Mouse (Mus musculus) retina, postnatal 7 days (tissue): ENCODE measurements around the gene Pold1.

Source experiments
- DNase-seq: peaks from one replicate; pipeline ENCODE4 v3.0.0-alpha.2; 2012; ENCODE audit warnings: low read depth, low spot score

Gene Pold1

DNA sequence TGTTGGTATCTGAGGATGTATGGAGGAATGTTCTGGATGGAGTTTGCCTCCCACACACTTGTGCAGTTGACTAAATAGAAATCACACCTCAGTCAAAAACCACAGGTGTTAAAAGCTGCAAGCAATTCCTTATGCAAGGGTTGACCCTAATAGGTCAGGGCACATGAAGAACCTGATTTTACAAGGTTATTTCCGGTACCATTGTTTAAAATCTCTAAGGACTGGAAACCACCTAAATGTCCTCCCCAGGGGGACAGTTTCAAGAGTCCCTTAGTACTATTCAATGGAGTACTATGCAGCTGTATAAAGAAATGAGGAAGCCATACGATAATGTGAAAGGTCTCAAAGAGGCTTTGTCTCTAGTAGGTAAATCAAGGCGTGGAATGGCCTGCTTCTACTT, 2.4 kb downstream of the Pold1 start:
- no peak for DNase-seq

DNA sequence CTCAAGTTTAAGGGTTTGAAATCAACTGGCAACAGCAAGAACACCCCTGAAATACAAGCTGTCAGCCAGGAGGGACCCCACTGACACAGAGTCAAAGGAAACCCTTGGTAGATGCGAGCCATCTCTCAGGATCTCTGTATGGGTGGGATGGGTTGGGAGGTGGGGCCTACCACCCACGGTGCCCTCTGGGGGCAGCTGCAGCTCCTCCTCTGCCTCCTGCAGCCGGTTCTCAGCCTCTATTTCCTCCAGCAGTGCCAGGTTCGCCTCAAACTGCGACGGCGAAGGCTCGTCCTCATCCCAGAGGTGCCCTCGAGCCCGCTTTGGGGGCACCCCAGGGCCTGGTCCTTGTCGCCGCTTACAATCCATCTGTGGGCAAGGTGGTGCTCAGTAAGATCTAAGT, 5.6 kb downstream of the Pold1 start:
- DNase-seq = no peak

DNA sequence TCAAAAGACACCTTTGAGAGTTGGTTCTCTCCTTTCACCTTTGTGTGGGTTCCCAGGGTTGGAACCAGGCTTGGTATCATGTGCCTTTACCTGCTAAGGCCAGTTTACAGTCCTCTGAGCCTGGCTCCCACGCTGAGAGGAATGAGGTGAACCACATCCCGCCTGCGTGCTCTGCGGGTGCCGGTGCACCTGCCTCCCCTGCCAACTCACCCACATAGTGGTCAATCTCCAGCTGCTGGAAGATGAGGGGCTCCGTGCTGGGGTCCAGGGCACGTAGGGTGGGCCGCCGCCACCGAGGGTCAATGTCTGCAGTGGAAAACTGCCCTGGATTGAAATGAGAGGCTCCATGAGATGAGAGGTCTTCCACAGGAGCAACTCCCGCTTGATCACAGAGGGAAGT, 6.1 kb downstream of the Pold1 start:
- DNase-seq = no peak

DNA sequence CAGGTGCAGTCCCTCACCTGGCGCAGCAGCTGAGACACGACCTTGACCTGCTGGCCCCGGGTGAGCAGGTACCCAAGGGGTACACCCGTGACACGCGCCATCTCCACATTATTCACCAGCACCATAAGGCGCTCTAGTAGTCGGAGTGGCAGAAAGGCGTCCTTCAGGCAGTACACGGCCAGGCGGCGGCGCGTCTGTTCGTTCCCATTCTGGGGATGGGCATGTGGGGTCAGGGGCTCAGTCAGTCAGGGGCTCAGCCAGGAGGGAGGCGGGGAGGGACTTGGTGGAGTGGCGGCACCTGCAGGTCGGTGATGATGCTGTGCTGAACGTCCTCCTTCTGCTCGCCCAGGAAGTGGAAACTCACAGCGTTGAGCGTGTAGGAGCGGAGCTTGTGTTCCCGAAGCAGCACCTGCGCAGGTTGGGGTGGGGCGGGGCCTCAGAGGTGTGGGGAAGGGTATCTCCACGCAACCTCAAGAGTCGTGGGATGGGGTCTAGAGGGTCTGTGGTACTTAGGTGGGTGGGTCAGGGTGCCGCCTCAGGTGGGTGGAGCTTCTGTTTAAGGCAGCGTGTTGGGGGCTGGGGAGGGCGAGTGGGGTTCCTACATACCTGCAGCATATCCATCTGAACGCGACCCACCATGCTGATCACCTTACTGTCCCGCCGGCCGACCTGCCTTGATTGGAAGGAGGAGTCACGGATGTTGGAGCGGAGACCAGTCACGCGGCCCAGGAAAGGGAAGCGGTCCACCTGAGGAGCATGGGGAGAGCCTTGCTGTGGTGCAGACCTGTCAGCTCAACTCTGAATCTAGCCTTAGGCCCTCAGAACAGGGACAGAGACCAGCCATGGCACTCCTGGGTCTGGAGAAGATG, 9.7 kb downstream of the Pold1 start:
- no peak for DNase-seq

DNA sequence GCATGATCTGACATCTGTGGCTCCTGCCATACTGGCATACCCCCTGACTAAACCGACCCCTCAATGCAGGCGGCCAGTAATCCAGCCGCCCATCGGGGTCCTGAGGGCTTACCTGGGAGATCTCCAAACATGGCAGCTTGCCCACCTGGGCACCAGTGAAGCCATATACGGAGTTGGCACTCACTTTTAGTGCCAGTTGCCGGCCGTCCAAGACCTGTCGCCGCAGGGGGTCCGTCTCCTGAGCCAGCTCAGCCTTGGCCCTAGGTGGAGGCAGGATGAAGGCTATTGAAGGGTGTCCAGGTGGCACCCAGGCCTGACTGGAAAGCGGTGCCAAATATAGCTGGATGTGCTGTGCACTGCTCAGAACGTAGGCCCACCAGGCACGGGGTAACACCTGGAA, 11.2 kb downstream of the Pold1 start:
- DNase-seq = no peak

DNA sequence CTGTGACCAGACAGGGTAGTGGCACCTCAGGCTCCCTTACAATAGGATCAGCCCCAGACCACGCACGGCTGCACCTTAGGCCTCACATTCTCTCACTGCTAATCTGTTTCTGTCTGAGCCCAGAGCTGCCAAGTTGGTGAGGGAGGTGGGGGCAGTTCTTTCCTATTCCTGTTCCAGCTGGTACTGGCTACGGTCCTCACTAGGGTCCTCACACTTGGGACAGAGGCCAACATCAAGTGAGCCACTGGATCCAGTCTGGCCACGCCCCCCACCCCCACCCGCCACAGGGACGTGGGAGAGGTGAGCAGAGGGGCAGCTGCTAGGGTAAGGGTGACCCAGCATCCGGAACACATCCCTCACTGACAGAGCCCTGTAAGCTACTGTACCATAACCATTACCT, 11.6 kb downstream of the Pold1 start:
- DNase-seq = no peak

DNA sequence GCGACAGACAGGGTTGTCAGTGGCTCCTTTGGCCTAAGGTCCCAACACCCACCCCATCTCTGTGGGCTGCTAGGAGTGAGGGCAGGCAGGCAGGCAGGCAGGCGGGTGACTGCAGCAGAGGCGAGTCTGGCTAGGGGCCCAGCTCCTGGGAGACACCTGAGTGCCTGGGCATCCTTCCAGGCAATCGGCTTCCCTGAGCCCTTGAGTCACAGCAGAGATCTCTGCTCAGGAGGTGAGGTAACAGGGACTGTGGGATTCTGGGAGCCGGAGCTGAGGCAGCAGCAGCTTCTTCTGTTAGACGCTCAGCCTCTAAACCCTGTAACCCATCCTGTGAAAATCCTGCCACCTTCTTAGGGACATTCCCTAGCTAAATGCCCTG, 12.1 kb downstream of the Pold1 start:
- no peak for DNase-seq

DNA sequence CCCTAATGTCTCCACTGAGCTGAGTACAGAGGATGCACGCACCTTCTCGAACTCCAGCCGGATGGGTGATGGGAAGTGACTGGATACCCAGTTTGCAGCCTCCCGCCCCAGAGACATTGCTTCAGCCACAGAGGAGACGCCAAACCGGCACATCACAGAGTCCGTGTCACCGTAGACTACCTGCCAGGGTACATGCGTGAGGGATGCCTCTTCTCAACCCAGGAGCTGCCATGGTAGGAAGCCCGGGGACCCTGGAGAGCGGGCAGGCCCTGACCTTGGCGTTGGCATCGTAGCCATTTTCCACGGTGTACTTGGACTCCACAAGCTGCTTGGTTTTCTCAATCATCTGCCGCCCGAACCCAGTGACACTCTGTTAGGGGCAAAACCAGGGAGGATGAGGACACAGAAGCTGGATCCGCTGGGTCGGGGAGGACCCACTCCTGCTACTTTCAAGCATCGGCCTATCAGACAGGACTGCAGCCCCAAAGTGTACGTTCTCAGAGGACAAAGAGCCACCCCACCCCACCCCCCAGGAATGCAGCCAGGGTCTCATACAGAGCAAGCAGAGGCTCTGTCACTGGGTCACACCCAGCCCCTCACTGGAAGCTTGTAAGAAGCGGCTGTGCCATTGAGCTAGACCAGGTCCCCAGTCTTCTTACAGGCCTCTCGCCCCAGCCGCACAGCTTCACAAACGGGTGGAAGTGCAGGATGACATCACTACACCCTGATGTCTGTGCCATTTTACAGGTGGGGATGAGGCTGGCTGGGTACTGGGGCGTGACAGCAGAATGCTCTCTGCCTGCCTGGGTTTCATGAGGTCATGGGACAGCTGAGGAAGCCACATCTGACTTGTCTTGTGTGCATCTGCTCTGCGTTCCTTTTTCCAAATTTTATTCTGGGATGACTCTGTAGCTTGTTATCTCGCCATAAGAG, 12.7 kb downstream of the Pold1 start:
- no peak for DNase-seq

DNA sequence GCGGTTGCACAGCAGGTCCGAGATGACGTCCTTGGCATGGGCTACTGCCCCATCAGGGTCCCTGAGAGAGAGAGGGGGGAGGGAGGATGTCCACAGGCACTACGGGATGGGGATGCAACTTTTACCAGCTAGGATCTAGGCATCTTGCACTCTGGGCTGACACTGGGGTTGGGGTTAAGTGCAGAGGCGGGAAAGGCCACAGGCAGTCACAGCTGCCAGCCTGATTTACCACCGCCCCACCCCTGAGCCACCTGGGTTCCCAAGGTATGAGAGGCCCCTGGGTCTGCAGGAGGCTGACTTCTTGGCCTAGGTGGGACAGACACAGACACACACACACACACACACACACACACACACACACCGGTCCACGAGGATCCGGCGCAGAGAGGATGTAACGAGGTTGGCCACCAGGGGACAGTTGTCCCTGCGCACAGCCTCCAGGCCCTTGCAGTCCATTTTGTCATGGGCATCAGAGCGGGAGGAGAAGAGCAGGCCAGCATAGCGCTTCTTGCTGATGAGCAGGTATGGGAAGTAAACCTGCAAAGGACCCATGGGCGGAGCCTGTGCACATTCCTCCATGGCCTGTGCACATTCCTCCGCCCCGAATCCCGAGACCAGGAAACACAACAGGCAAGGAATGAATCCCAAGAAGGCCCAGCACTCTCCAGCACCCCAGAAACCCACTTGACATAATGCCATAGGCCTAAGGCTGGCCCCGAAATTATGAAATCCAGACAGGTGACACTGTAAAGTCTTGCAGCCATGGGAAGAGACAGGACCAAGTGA, 13.8 kb downstream of the Pold1 start:
- no peak for DNase-seq

DNA sequence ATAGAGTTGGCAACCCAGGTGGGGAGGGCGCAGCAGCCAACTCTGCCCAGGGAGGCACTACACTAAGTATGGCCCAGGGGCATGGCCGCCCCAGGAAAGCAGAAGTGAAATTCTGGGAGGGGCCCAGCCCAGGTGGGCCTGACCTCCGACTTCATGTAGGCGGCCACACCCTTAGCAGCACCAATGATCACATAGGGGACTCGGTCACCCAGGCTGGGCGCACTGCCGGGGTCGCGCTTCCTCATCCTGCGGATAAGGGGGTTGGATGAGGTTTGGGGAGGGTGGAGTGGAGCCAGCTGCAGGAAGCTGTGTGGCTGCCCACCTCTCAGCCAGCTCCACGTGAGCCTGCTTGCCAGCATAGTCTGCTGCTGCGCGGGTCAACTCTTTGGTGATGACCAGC, 14.4 kb downstream of the Pold1 start:
- no peak for DNase-seq

DNA sequence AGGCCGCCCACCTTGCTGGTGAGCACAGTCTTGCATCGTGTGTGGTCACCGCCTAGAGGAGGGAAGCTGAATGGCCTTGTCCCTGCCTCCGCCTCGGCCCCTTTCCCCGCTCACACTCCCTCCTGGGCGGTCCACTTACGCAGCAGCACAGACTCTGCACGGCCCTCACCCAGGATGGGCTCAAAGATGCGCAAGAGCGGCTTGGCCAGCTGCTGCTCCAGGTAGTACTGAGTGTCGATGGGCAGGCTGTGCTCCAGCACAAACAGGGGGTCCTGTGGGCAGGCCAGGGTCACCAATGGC, 15.0 kb downstream of the Pold1 start:
- no peak for DNase-seq

DNA sequence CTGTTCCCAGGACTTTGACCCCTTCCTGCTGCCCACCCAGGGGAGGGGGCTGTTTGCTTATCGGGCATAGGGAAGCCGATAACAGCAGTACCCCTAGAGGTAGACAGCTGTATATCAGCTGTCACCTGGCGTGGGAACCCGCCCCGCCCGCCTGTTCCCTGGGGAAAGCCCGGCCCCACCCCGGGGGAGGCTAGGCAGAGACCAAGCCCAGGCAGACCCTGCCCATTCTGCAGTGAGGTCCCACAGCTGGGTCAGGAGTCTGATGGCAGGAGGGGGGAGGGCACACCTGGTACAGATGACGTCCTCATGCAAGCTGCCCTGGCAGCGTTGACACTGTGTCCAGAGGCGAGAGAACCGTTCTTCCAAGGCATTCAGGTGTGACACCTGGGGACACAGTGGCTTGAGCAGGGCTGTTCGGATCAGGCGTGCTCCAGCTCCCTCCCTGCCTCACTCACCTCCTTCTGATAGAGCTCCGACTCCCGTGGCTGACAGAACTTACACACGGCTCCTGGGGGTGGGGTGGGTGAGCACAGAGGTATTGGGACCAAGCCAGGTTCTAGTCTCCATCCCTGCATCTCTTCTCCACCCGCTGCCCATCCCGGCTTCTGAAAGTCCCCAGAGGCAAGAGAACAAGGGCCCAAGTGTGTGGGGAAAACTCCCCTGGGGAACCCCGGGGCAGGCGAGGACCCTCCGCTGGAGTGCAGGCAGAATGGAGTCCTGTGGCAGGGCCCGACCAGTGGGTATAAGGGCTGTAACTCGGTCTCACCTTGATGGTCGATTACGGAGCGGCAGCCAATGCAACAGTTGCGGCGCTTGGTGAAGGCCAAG, 15.5 kb downstream of the Pold1 start:
- no peak for DNase-seq

DNA sequence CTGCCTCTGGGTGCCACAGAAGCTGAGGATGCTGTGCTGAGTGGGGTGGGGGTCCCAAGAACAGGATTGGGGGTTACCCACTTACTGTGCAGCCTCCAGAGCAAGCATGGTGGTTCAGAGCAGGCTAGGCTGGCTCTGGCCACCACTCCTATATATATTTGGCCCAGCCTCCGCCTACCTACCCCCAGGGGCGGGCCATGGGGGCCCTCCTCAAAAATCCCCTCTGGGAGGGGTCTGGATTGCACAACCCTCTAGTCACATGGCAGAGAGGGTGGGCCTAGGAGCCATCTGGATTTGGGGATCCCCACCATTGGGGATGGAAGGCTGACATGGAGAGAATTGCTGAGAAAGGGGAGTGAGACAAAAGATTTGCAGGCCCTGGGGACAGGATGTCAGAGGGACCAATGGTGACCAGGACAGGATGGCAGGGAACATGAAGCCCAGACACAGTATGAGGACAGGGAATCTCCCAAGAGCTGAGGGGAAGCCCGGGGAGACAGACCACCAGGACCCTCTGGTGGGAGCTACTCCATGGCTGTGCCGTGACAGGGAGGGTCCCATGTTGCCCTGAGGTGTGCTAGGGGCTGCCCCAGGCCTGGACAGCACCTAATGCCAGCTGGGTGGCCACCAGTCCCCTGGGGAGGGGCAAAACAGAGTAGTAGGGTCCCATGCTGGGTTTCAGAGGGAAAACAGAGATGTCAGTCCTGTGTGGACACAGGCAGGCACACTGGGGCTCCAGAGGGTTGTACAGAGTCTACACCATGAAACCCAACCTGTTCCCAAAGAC, 16.5 kb downstream of the Pold1 start, which contains the start of gene Spib:
Gene Spib (minus strand): TSS at position 126 of the 787 bp plus-strand sequence.
- DNase-seq = no peak

DNA sequence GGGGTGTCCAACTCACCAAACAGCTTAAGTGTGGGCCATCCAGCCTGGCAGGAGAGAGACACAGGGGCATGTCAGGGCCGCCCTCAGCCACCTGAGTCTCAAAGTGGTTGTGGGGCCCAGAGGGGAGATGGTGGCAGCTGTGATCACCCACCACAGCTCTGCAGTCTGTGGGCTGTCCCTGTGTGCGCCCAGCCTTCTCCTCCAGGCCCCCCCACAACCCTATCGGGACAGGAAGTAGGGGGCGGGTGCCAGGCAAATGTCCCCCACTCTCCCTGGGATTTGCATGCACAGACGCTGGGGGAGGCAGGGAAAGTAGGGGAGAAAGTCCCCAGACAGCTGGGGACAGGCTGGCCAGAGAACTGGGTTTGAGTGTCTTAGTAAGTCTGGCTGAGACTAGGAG, 17.4 kb downstream of the Pold1 start:
- DNase-seq = no peak

DNA sequence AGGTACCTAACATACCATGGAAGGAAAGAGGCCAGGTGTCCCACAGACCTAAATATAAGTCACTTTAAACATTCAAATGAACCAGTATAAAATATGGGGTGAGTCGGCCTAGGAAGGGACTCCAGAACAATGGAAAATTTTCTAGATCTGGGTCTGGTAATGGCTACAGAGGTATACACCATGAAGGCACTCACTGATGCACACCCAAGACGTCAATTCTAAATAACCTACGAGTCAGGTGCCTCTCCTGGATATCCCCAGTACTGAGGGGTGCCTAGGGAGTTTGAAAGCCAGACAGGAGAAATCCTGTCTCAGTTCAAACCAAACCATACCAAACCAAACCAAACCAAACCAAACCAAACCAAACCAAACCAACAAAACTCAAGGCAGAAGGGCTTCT, 18.1 kb downstream of the Pold1 start:
- DNase-seq = no peak

DNA sequence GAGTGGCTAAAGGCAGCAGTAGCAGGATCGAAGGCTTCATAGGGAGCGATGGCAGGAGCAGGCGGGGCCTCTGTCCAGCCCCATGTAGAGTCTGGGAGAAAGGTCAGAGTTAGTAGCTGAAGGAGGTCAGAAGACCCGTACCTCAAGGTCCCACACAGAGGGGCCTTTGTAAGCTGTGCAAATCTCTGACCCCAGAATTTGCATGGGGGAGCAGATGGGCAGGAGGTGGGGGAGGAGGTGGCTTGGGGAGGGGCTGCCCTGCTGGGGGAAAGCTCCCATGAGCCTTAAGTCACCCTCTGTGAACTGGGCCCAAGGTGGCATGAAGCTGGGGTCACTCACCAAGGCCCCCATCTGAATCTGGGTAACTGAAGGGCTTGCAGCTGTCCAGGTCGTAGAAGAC, 19.1 kb downstream of the Pold1 start:
- no peak for DNase-seq

DNA sequence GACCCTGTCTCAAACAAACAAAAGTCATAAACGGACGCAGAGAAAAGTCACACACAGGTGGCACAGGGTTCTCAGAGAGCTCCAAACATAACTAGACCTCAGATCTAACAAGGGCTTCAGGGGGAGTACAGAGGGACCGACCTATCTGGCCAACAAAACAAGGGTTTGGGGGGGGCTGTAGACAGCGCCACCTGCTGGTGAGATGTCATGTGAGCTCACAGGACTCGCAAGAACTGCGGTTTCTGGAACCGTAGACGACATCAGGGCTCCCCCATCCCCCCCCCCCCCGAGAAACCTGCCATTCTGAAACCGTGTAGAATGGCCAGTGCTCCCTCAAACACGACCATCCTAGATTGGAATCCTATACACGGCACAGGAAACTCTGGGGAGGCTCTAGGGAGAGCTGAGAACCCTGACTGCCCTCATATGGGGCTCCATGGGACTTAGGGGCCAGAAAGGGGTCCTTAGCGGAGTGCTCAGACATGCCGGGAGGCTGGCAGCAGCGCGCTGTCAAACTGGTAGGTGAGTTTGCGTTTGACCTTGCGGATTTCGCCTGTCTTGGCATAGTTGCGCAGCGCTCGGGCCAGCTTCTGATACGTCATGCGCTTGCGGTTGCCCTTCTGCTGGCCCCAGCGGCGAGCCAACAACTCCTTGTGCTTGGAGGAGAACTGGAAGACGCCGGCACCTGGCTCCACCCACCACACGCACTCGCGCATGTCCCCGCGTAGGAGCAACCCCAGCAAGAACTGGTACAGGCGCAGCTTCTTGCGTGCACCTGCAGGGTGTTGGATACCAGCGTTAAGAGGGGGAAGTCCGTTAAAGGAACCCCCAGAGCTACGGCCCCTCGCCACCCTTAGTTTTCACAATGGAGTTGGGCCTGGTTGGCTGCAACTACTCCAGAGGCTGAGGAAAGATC, 20.9 kb downstream of the Pold1 start:
- peak; percentile 65 for DNase-seq

DNA sequence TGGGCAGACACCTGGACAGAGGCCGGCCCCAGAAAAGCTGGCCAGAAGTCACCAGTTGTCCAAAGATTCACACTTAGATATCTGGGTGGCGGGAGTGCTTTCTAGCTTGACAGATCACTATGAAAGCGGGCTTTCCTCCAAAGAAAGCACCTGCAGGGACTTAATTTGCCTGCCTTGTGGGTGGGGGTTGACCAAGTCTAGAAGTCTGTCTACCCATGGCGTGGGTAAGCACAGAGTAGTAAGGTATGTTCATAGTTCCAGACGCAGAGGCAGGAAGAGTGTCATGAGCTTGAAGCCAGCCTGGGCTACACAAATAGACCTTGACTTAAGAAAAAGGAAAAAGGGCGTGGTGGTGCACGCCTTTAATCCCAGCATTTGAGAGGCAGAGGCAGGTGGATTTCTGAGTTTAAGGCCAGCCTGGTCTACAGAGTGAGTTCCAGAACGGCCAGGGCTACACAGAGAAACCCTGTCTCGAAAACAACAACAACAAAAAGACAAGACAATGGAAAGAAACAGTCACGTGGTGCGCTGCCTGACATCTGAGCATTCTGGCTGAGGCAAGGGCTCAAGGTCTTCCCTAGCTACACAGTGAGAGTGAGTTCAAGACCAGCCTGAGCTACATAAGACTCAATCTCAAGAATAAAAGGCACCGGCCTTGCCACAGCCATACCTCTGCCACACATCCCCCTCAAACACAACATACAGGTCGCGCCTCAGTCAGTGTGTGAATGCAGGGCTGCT, 22.1 kb downstream of the Pold1 start:
- no peak for DNase-seq
